Mouse (Mus musculus) liver, embryonic 15.5 days (tissue): Measurements from ENCODE around the gene Tmem222. TPM values are rescaled to one million over a fixed set of nuclear protein-coding genes. Genes with fewer than 3 reads are reported as not detected.

Experiments
- ATAC-seq: fragments of 200-750 bp; cut with Nextera tagmentation; 2 replicates; pipeline ENCODE4 v1.8.0; 2017; ENCODE audit warnings: moderate number of reproducible peaks, mild to moderate bottlenecking, moderate library complexity; ENCODE audit not compliant: insufficient read depth
- H3K27ac ChIP-seq: fragments of 300-500 bp; sonication (generic); replicated peaks from 2 replicates; pipeline ENCODE4 v1.5.1; 2015; ENCODE audit warnings: mild to moderate bottlenecking, inconsistent platforms
- H3K27me3 ChIP-seq: fragments of 300-500 bp; sonication (generic); 2 replicates; pipeline ENCODE4 v1.6.1; 2015; ENCODE audit warnings: mild to moderate bottlenecking, inconsistent platforms
- H3K36me3 ChIP-seq: fragments of 300-500 bp; sonication (generic); replicated peaks from 2 replicates; pipeline ENCODE4 v1.6.1; 2015; ENCODE audit warnings: moderate library complexity, mild to moderate bottlenecking, inconsistent platforms
- H3K4me1 ChIP-seq: fragments of 300-500 bp; sonication (generic); replicated peaks from 2 replicates; pipeline ENCODE4 v1.6.1; 2015; ENCODE audit warnings: inconsistent platforms
- H3K4me2 ChIP-seq: fragments of 300-500 bp; sonication (generic); 2 replicates; pipeline ENCODE4 v1.6.1; 2015; ENCODE audit warnings: moderate library complexity, mild to moderate bottlenecking, inconsistent platforms
- H3K4me3 ChIP-seq: fragments of 300-500 bp; sonication (generic); replicated peaks from 2 replicates; pipeline ENCODE4 v1.5.1; 2015; ENCODE audit warnings: mild to moderate bottlenecking, inconsistent platforms
- H3K9ac ChIP-seq: fragments of 300-500 bp; sonication (generic); 2 replicates; pipeline ENCODE4 v1.6.1; 2015; ENCODE audit warnings: moderate library complexity, mild to moderate bottlenecking, inconsistent platforms
- H3K9me3 ChIP-seq: fragments of 300-500 bp; sonication (generic); replicated peaks from 2 replicates; pipeline ENCODE4 v1.6.1; 2016; ENCODE audit warnings: inconsistent platforms
- WGBS: fragments of 180-500 bp; shearing (Covaris S2); methylation state at CpG from one replicate; pipeline ENCODE4 v1.1.7; 2015; ENCODE audit warnings: mixed read lengths; ENCODE audit not compliant: insufficient replicate concordance; 5-methylcytosine and 5-hydroxymethylcytosine counted together
- polyA plus RNA-seq: library from polyadenylated mRNA; unstranded; fragments of >200 nt; fragmentation: Nextera tagmentation; extraction: Ambion mirVana; gene quantifications from 2 replicates; pipeline ENCODE4 v1.2.1, GENCODE M21; 2015

Tmem222 gene
- polyA plus RNA-seq, 1 experiment from 2014 or later = 35.8 TPM

DNA sequence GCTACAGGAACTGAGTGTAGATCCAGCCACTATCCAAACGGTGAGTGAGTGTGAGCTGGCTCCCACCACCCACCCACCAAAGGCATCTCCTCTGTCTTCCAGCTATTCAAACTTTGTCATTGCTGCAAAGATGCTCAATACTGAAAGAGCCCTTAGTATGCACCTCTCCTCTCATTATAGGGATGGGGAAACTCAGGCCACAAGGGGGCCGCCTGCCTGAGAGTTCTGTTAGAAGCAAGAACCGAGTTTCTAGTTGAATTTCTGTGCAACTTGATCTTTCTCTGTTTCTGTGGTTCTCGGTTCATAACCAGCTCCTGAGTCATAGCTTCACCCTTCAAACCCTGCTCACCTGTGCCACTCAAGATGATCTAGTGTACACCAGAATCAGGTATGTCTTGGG, 25.5 kb downstream of the Tmem222 start:
- Histone ChIP-seq H3K4me2 (no peak overlapping the region), H3K4me3 (no peak overlapping the region), H3K4me1 (peaks cover 50% of the 10 kb centered on the region), H3K27me3 (peaks cover 86% of the 10 kb centered on the region), H3K9ac (no peak overlapping the region), H3K9me3 (no peaks in the 10 kb centered on the region), H3K27ac (no peak overlapping the region), H3K36me3 (no peaks in the 10 kb centered on the region)
- ATAC-seq = no peak
- 56% methylated on average over 4 of the region's 4 CpGs for WGBS

DNA sequence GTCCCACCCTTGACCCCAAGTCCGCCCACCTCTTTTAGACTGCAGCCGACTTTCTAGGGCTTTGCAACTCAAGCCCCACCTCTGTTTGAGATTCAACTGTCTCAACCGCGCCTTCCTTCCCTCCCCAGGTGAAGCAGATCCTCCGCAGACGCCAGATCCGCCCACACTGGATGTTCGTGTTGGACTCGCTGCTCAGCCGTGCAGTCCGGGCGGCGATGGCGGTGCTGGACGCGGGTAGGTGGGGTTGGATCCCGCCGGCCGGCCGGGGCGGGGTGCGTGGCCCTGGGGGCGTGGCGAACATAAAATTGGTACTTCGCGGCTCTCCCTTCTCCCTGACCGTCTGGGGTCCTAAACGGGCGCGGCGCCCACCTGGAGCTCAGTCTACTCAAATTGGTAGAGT, 26.4 kb downstream of the Tmem222 start:
- 40% methylated on average over 31 of the region's 31 CpGs for WGBS
- H3K4me3 ChIP-seq = 0 out of 2 replicates have a peak overlapping the region, but pooled peaks have one; percentile 11
- H3K9ac ChIP-seq = no peak overlapping the region
- H3K36me3 ChIP-seq = no peaks in the 10 kb centered on the region
- H3K4me2 ChIP-seq = peak overlapping the region; percentile 41
- H3K4me1 ChIP-seq = peaks cover 52% of the 10 kb centered on the region
- no peaks in the 10 kb centered on the region for H3K9me3 ChIP-seq
- peaks cover 86% of the 10 kb centered on the region for H3K27me3 ChIP-seq
- H3K27ac ChIP-seq = no peak overlapping the region
- ATAC-seq = no peak

DNA sequence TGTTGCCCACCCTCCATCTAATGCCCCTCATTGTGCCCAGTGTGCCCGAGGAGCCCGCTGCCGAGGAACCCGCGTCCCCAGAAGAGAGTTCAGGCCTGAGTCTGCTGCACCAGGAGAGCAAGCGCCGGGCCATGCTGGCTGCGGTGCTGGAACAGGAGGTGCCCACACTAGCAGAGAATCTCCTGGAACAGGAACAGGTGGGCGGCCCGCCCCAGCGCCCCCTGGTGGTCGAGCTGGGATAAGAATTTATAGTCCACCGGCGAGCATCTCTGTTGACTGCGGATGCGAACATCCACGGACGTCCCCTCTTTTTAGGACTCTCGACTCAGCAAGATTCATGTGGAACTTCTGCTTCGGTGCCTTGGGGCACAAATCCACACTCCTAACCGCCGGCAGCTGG, 27.0 kb downstream of the Tmem222 start:
- Histone ChIP-seq H3K4me3 (no peak overlapping the region), H3K9ac (no peak overlapping the region), H3K4me1 (peaks cover 52% of the 10 kb centered on the region), H3K4me2 (peak overlapping the region; percentile 41), H3K27ac (no peak overlapping the region), H3K27me3 (peaks cover 82% of the 10 kb centered on the region), H3K9me3 (no peaks in the 10 kb centered on the region), H3K36me3 (no peaks in the 10 kb centered on the region)
- no peak for ATAC-seq
- WGBS = 11% methylated on average over 22 of the region's 22 CpGs

DNA sequence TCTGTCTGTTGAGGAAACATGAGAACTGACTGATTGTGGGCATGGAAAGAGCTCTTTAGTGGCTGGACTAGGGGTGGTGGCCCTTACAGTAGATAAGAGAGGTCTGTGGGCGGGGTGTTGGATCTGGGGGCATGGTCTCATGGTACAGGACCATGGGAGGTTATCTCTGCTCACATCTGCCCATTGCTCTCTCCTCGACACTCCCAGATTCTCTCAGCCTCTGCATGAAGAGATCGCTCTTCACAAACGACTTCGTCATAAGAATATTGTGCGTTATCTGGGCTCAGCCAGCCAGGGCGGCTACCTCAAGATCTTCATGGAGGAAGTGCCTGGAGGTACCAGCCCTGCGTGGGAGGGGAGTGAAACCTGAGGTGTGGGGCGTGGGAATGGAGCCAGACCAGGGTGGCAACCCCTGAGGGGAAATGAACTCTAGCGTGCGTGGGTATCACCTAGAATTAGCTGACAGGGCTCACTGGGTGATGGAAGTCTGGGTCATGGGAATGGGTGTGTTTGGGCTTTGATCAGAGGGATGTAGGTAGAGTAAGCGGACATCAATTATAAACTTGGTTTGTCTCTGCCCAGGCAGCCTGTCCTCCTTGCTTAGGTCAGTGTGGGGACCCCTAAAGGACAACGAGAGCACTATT, 29.7 kb downstream of the Tmem222 start:
- Histone ChIP-seq H3K27me3 (peaks cover 78% of the 10 kb centered on the region), H3K9ac (peak overlapping the region; percentile 19; the same call in 1 of the 2 replicates), H3K4me1 (peaks cover 76% of the 10 kb centered on the region), H3K27ac (peak overlapping the region; percentile 82), H3K36me3 (no peaks in the 10 kb centered on the region), H3K4me3 (peak overlapping the region; percentile 17), H3K4me2 (peak overlapping the region; percentile 59), H3K9me3 (no peaks in the 10 kb centered on the region)
- peak; percentile 95 for ATAC-seq
- 23% methylated on average over 13 of the region's 13 CpGs for WGBS

DNA sequence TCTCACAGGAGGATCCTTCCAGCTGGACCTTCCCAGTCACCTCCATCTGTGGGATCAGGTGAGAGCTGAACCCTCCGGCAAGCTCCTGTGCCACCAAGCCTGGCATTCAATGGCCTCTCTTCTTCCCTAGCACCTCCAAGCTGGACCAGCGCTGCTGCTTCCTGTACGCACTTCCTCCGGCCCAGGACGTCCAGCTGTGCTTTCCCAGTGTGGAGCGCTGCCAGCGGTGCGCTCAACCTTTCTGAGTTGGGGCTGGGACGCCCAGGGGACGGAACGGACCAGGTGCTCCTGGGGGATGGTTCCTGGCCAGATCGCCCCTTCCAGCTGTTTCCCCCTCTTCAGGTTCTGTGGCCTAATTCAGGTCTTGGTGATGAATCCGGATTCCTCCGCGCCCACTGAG, 30.5 kb downstream of the Tmem222 start:
- Histone ChIP-seq H3K4me2 (peak overlapping the region; percentile 59), H3K9ac (0 out of 2 replicates have a peak overlapping the region, but pooled peaks have one; percentile 2), H3K4me1 (peaks cover 84% of the 10 kb centered on the region), H3K4me3 (no peak overlapping the region; the same call in 1 of the 2 replicates), H3K27ac (peak overlapping the region; percentile 82), H3K9me3 (no peaks in the 10 kb centered on the region), H3K27me3 (peaks cover 78% of the 10 kb centered on the region), H3K36me3 (no peaks in the 10 kb centered on the region)
- ATAC-seq = no peak
- WGBS = 65% methylated on average over 15 of the region's 15 CpGs

DNA sequence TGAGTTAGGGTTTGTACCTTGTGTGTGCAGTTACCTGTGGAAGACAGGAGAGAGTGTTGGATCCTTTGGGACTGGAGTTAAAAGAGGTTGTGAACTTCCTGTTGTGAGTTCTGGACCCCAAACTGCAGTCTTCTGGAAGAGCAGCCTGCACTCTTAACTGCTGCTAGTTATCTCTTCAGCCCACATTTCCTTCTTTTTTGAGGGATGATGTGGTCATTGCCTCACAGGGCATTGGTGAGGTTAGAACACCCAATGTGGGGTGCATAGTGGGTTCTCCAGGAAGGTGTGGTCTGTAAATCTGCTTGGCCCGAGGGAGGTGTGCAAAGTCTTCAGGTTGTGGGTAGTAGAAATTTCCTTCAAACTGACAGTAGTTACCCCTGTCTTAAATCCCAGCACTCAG, 33.3 kb downstream of the Tmem222 start:
- H3K9me3 ChIP-seq = no peaks in the 10 kb centered on the region
- no peak overlapping the region for H3K4me3 ChIP-seq
- peaks cover 84% of the 10 kb centered on the region for H3K4me1 ChIP-seq
- H3K4me2 ChIP-seq = no peak overlapping the region
- H3K9ac ChIP-seq = no peak overlapping the region
- H3K36me3 ChIP-seq = no peaks in the 10 kb centered on the region
- 17% methylated on average over 1 of the region's 1 CpGs for WGBS
- no peak overlapping the region for H3K27ac ChIP-seq
- H3K27me3 ChIP-seq = peaks cover 52% of the 10 kb centered on the region
- no peak for ATAC-seq

DNA sequence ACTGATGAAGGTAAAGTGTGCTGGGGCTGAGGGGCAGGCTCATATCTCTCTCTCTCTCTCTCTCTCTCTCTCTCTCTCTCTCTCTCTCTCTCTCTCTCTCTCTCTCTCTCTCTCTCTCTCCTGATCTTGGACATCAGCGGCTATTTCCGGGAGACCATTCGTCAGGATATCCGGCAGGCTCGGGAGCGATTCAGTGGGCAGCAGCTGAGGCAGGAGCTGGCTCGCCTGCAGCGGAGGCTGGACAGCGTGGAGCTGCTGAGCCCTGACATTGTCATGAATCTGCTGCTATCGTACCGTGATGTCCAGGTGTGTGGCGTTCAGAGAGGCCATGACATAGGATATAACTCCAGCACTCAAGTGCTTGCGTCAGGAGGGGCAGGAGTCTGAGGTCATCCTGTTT, 34.1 kb downstream of the Tmem222 start:
- no peak for ATAC-seq
- peaks cover 78% of the 10 kb centered on the region for H3K4me1 ChIP-seq
- WGBS = 51% methylated on average over 13 of the region's 13 CpGs

DNA sequence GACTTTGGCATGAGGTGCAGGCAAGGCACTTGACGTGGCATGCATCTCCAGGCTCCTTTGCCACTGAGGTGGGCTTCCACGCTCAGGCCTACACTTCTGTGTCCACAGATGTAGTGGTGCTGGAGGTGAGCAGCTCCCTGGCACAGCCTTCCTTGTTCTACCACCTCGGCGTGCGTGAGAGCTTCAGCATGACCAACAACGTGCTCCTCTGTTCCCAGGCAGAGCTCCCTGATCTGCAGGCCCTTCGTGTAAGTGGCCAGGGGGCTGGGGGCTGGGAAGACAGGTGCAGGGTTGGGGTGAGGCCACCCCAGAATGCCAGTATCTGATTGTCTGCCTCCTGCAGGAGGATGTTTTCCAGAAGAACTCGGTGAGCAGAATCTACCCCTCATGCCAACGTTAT, 34.9 kb downstream of the Tmem222 start:
- Histone ChIP-seq H3K4me2 (no peak overlapping the region), H3K4me1 (peaks cover 78% of the 10 kb centered on the region), H3K9me3 (no peaks in the 10 kb centered on the region), H3K9ac (no peak overlapping the region), H3K4me3 (no peak overlapping the region), H3K27me3 (peaks cover 39% of the 10 kb centered on the region), H3K27ac (no peak overlapping the region), H3K36me3 (no peaks in the 10 kb centered on the region)
- no peak for ATAC-seq
- 70% methylated on average over 9 of the region's 9 CpGs for WGBS

More for the DNA sequence above, 34.1 kb downstream of the Tmem222 start:
- H3K36me3 ChIP-seq = no peaks in the 10 kb centered on the region
- no peak overlapping the region for H3K4me2 ChIP-seq
- no peaks in the 10 kb centered on the region for H3K9me3 ChIP-seq
- H3K27ac ChIP-seq = no peak overlapping the region
- peaks cover 47% of the 10 kb centered on the region for H3K27me3 ChIP-seq
- H3K4me3 ChIP-seq = no peak overlapping the region
- no peak overlapping the region for H3K9ac ChIP-seq

DNA sequence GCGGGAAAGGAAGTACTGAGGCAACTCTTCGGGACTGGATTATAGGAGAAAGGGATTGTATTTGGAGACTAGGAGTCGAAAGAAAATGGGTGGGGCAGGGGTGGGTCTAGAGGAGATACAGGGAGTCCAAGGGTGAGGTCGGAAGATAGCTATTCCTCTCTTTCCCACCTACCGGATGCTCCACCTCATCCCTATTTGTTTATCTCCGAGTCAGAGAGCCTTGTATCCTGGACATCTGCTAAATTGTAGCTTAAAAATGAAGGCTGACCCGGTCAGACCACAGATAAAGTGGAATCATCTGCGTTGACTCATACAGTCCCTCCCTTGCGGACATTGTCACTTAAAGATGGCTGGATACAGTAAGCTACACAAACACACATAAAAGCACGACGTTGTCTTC, 35.7 kb downstream of the Tmem222 start:
- peak overlapping the region; percentile 73 for H3K4me3 ChIP-seq
- peak; percentile 17 for ATAC-seq
- H3K4me2 ChIP-seq = peak overlapping the region; percentile 100
- no peaks in the 10 kb centered on the region for H3K9me3 ChIP-seq
- peak overlapping the region; percentile 85 for H3K27ac ChIP-seq
- peaks cover 71% of the 10 kb centered on the region for H3K4me1 ChIP-seq
- WGBS = 18% methylated on average over 11 of the region's 11 CpGs
- peak overlapping the region; percentile 29; the same call in 1 of the 2 replicates for H3K9ac ChIP-seq
- no peaks in the 10 kb centered on the region for H3K36me3 ChIP-seq
- H3K27me3 ChIP-seq = peaks cover 32% of the 10 kb centered on the region

DNA sequence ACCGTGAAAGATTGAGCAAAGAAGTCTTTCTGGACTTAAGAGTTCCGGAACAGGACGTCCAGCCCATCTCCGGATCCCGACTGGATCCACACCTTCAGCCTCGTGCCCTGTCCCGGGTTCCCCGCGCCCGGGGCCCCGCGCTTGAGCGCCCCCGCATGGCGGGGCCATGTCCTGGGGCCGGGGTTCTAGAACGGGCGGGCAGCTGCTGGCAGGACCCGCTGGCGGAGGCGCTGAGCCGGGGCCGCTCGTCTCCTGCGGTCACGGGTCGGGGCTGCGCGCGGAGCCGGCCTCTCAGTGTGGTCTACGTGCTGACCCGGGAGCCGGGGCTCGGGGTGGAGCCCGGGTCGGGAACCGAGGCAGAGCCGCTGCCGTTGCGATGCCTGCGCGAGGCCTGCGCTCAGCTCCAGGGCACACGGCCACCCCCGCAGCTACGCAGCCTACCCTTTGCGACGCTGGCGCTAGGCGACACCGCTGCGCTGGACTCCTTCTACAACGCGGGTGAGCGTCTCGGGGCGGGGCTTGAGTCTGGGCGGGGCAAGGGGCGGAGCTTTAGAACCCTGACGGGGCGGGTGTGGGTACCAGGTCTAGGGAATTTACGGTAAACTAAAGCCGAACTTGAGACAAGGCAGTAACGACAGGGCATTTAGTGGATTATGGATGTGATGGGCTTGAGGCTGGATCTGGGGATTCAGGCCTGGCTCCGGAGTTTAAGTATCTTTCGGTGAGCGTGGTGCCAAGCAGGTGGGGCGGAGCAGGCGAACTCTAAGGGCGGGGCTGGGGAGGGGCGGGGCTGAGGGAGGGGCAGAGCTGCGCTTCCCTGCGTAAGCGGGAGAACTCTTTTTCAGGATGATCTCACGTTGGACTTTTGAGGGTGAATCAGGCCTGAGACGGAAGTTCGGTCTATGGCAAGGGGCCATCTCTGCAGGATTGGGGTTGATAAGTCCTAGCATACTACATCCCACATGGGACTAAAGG, 36.4 kb downstream of the Tmem222 start:
- Histone ChIP-seq H3K9ac (peak overlapping the region; percentile 77), H3K4me1 (peaks cover 66% of the 10 kb centered on the region), H3K27ac (peak overlapping the region; percentile 85), H3K4me2 (peak overlapping the region; percentile 100), H3K4me3 (peak overlapping the region; percentile 73), H3K9me3 (no peaks in the 10 kb centered on the region), H3K27me3 (peaks cover 25% of the 10 kb centered on the region), H3K36me3 (no peaks in the 10 kb centered on the region)
- peak; percentile 85 for ATAC-seq
- under 1% methylated on average over 78 of the region's 78 CpGs for WGBS

DNA sequence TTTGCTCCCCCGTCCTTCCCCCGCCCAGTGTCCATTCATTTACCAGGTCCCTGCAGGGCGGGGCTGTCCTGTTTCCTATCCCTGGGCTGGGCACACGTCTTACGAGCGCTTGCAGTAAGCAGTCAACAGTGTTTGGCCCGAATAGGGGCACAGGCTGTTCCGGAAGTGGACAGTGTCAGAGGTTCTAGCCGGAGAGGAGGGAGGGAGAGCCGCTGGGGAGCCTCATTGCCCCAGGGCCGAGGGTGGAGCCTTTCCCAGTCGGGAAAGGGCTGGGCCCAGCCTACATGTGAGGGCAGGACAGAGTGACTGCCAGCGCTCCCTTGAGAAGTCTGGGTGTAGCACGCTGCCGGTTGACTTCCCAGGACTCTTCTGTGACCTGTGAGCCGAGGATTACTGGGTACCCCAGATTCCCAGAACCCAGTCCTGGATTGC, 37.1 kb downstream of the Tmem222 start, which contains the start of gene Map3k6:
Gene Map3k6, plus strand, starts transcription at position 329 of the 432 bp plus-strand sequence.
- Histone ChIP-seq H3K9me3 (no peaks in the 10 kb centered on the region), H3K27ac (peak within 1 kb of the TSS; percentile 85), H3K27me3 (peaks cover 22% of the 10 kb centered on the region), H3K4me1 (peaks cover 66% of the 10 kb centered on the region), H3K36me3 (no peaks in the 10 kb centered on the region), H3K9ac (peak within 1 kb of the TSS; percentile 77), H3K4me3 (peak within 1 kb of the TSS; percentile 73), H3K4me2 (peak within 1 kb of the TSS; percentile 100)
- peak; percentile 63 for ATAC-seq
- WGBS = 7% methylated on average over 16 of the region's 16 CpGs
